Mouse (Mus musculus): ENCODE measurements around the gene 6030408B16Rik. TPM values are rescaled to one million over a fixed set of nuclear protein-coding genes. Genes with fewer than 3 reads are reported as not detected.
"Not testable (repeated sequence)": the region's sequence is repeated elsewhere in the genome, so short reads cannot be mapped to it uniquely, and the experiment has no call there.

The 6030408B16Rik gene
- total RNA-seq, 2 experiments from 2014 or later, result 0.27 to 0.54 TPM

- no peak for DNase-seq (ENCODE audit: low spot score in 2 of 2)
Observed at GRCm38 (mm10) chr15:101318889-101319765, 26.1 kb downstream of the 6030408B16Rik start.

GRCm38 (mm10) chr15:101320010-101320617 is 27.1 kb downstream of the 6030408B16Rik start:
- no peak for DNase-seq (ENCODE audit: low spot score in 2 of 2)

GRCm38 (mm10) chr15:101320618-101321041 is 27.6 kb downstream of the 6030408B16Rik start:
- no peak for DNase-seq (ENCODE audit: low spot score in 2 of 2)

- DNase-seq (ENCODE audit: low spot score in 2 of 2), result no peak
Observed at GRCm38 (mm10) chr15:101321126-101321525, 28.1 kb downstream of the 6030408B16Rik start.

GRCm38 (mm10) chr15:101322106-101322505 is 29.1 kb downstream of the 6030408B16Rik start:
- DNase-seq (ENCODE audit: low spot score in 2 of 2), result no peak

- no peak for DNase-seq (ENCODE audit: low spot score in 2 of 2)
Observed at GRCm38 (mm10) chr15:101322640-101323039, 29.6 kb downstream of the 6030408B16Rik start.

- DNase-seq (ENCODE audit: low spot score in 2 of 2), result no peak
Observed at GRCm38 (mm10) chr15:101323511-101323910, 30.5 kb downstream of the 6030408B16Rik start.

- not testable (repeated sequence) for DNase-seq (ENCODE audit: low spot score in 2 of 2)
Observed at GRCm38 (mm10) chr15:101324409-101324808, 31.4 kb downstream of the 6030408B16Rik start.

GRCm38 (mm10) chr15:101325991-101326534 is 33.1 kb downstream of the 6030408B16Rik start:
- DNase-seq (ENCODE audit: low spot score in 2 of 2), result no peak

- DNase-seq (ENCODE audit: low spot score in 2 of 2), result peak; percentile 81 to 91
Observed at GRCm38 (mm10) chr15:101327282-101327681, 34.3 kb downstream of the 6030408B16Rik start.

GRCm38 (mm10) chr15:101328876-101329563 is 36.0 kb downstream of the 6030408B16Rik start:
- DNase-seq (ENCODE audit: low spot score in 2 of 2), result no peak

- DNase-seq (ENCODE audit: low spot score in 2 of 2), result no peak
Observed at GRCm38 (mm10) chr15:101329564-101329892, 36.5 kb downstream of the 6030408B16Rik start.

- DNase-seq (ENCODE audit: low spot score in 2 of 2), result no peak
Observed at GRCm38 (mm10) chr15:101331090-101331489, 38.1 kb downstream of the 6030408B16Rik start.

GRCm38 (mm10) chr15:101332370-101332769 is 39.4 kb downstream of the 6030408B16Rik start:
- DNase-seq (ENCODE audit: low spot score in 2 of 2), result no peak

- DNase-seq (ENCODE audit: low spot score in 2 of 2), result no peak
Observed at GRCm38 (mm10) chr15:101333165-101333564, 40.2 kb downstream of the 6030408B16Rik start.

GRCm38 (mm10) chr15:101333648-101334047 is 40.6 kb downstream of the 6030408B16Rik start:
- DNase-seq (ENCODE audit: low spot score in 2 of 2), result no peak

GRCm38 (mm10) chr15:101336474-101337174 is 43.6 kb downstream of the 6030408B16Rik start:
- no peak for DNase-seq (ENCODE audit: low spot score in 2 of 2)

- no peak for DNase-seq (ENCODE audit: low spot score in 2 of 2)
Observed at GRCm38 (mm10) chr15:101338359-101338758, 45.3 kb downstream of the 6030408B16Rik start.

GRCm38 (mm10) chr15:101339537-101339936 is 46.5 kb downstream of the 6030408B16Rik start:
- peak; percentile 77 to 91 for DNase-seq (ENCODE audit: low spot score in 2 of 2)

- peak; percentile 38 to 58 for DNase-seq (ENCODE audit: low spot score in 2 of 2)
Observed at GRCm38 (mm10) chr15:101341797-101342515, 48.9 kb downstream of the 6030408B16Rik start.

All from adrenal gland, adult 18-20 months (tissue).